Mouse (Mus musculus): ENCODE data around the gene As3mt. TPM values are rescaled to one million over a fixed set of nuclear protein-coding genes. Genes with fewer than 3 reads are reported as not detected.

Gene As3mt
- polyA plus RNA-seq, 1 experiment from 2014 or later = 30.3 TPM

GRCm38 (mm10) chr19:46679720-46680383 lies 27.4 kb upstream of the As3mt start:
- H3K36me3 ChIP-seq = no peaks in the 10 kb centered on the region
- 73% methylated on average over 12 of the region's 12 CpGs for WGBS
- H3K27me3 ChIP-seq (ENCODE audit: insufficient read depth, poor library complexity, severe bottlenecking) = no peaks in the 10 kb centered on the region
- H3K4me3 ChIP-seq = no peak overlapping the region
- H3K27ac ChIP-seq = no peak overlapping the region
- H3K4me1 ChIP-seq (replicated peaks) = no peaks in the 10 kb centered on the region
- DNase-seq (ENCODE audit: low spot score) = no peak
- H3K9me3 ChIP-seq = no peaks in the 10 kb centered on the region

- H3K36me3 ChIP-seq = 0 out of 2 replicates have a peak, but pooled peaks cover 10% of the 10 kb centered on the region
- DNase-seq (ENCODE audit: low spot score) = peak; percentile 88
- 3% methylated on average over 44 of the region's 44 CpGs for WGBS
- peak within 1 kb of the TSS; percentile 98 for H3K27ac ChIP-seq
- H3K9me3 ChIP-seq = no peaks in the 10 kb centered on the region
- no peaks in the 10 kb centered on the region for H3K27me3 ChIP-seq (ENCODE audit: insufficient read depth, poor library complexity, severe bottlenecking)
- peaks cover 13% of the 10 kb centered on the region for H3K4me1 ChIP-seq (replicated peaks)
- peak within 1 kb of the TSS; percentile 75 for H3K4me3 ChIP-seq
Observed at GRCm38 (mm10) chr19:46689460-46690372, 17.5 kb upstream of the As3mt start, which contains the start of gene Borcs7. Gene Borcs7 (plus strand): TSS chr19:46689906.

- Histone ChIP-seq H3K36me3 (peaks cover 15% of the 10 kb centered on the region; the same call in 1 of the 2 replicates), H3K9me3 (no peaks in the 10 kb centered on the region), H3K4me3 (peak overlapping the region; percentile 75), H3K4me1 (replicated peaks) (peaks cover 13% of the 10 kb centered on the region), H3K27me3 (ENCODE audit: insufficient read depth, poor library complexity, severe bottlenecking) (no peaks in the 10 kb centered on the region), H3K27ac (peak overlapping the region; percentile 98)
- 82% methylated on average over 11 of the region's 11 CpGs for WGBS
- DNase-seq (ENCODE audit: low spot score) = no peak
Observed at GRCm38 (mm10) chr19:46690387-46690786, 16.9 kb upstream of the As3mt start.

- 81% methylated on average over 2 of the region's 2 CpGs for WGBS
- no peaks in the 10 kb centered on the region for H3K27me3 ChIP-seq (ENCODE audit: insufficient read depth, poor library complexity, severe bottlenecking)
- peaks cover 13% of the 10 kb centered on the region for H3K4me1 ChIP-seq (replicated peaks)
- no peak overlapping the region for H3K27ac ChIP-seq
- H3K4me3 ChIP-seq = no peak overlapping the region
- peaks cover 20% of the 10 kb centered on the region for H3K36me3 ChIP-seq
- DNase-seq (ENCODE audit: low spot score) = no peak
- H3K9me3 ChIP-seq = no peaks in the 10 kb centered on the region
Observed at GRCm38 (mm10) chr19:46691078-46691477, 16.2 kb upstream of the As3mt start.

- no peaks in the 10 kb centered on the region for H3K9me3 ChIP-seq
- H3K27ac ChIP-seq = no peak overlapping the region
- WGBS = 88% methylated on average over 4 of the region's 4 CpGs
- H3K36me3 ChIP-seq = peaks cover 26% of the 10 kb centered on the region
- peaks cover 18% of the 10 kb centered on the region for H3K4me1 ChIP-seq (replicated peaks)
- no peak overlapping the region for H3K4me3 ChIP-seq
- DNase-seq (ENCODE audit: low spot score) = no peak
- no peaks in the 10 kb centered on the region for H3K27me3 ChIP-seq (ENCODE audit: insufficient read depth, poor library complexity, severe bottlenecking)
Observed at GRCm38 (mm10) chr19:46693146-46693545, 14.1 kb upstream of the As3mt start.

GRCm38 (mm10) chr19:46696482-46696881 lies 10.8 kb upstream of the As3mt start:
- Histone ChIP-seq H3K27me3 (ENCODE audit: insufficient read depth, poor library complexity, severe bottlenecking) (no peaks in the 10 kb centered on the region), H3K27ac (no peak overlapping the region)
- WGBS = 94% methylated on average over 8 of the region's 8 CpGs

GRCm38 (mm10) chr19:46696943-46697342 lies 10.3 kb upstream of the As3mt start:
- H3K4me1 ChIP-seq (replicated peaks) = peaks cover 8% of the 10 kb centered on the region; the same call in 1 of the 2 replicates
- H3K27me3 ChIP-seq (ENCODE audit: insufficient read depth, poor library complexity, severe bottlenecking) = no peaks in the 10 kb centered on the region
- H3K9me3 ChIP-seq = no peaks in the 10 kb centered on the region
- no peak overlapping the region for H3K4me3 ChIP-seq
- H3K27ac ChIP-seq = no peak overlapping the region
- peaks cover 41% of the 10 kb centered on the region for H3K36me3 ChIP-seq
- no peak for DNase-seq (ENCODE audit: low spot score)
- WGBS = 91% methylated on average over 7 of the region's 7 CpGs

More at GRCm38 (mm10) chr19:46696482-46696881, 10.8 kb upstream of the As3mt start:
- H3K9me3 ChIP-seq = no peaks in the 10 kb centered on the region
- H3K4me3 ChIP-seq = no peak overlapping the region
- peaks cover 8% of the 10 kb centered on the region; the same call in 1 of the 2 replicates for H3K4me1 ChIP-seq (replicated peaks)
- DNase-seq (ENCODE audit: low spot score) = no peak
- peaks cover 37% of the 10 kb centered on the region for H3K36me3 ChIP-seq

- Histone ChIP-seq H3K27ac (no peak overlapping the region), H3K27me3 (ENCODE audit: insufficient read depth, poor library complexity, severe bottlenecking) (no peaks in the 10 kb centered on the region), H3K4me1 (replicated peaks) (peaks cover 8% of the 10 kb centered on the region; the same call in 1 of the 2 replicates), H3K9me3 (no peaks in the 10 kb centered on the region), H3K4me3 (no peak overlapping the region), H3K36me3 (peaks cover 44% of the 10 kb centered on the region)
- 49% methylated on average over 19 of the region's 19 CpGs for WGBS
- no peak for DNase-seq (ENCODE audit: low spot score)
Observed at GRCm38 (mm10) chr19:46697840-46698517, 9.3 kb upstream of the As3mt start.

GRCm38 (mm10) chr19:46699011-46699481 lies 8.2 kb upstream of the As3mt start:
- H3K27ac ChIP-seq = no peak overlapping the region
- peaks cover 8% of the 10 kb centered on the region; the same call in 1 of the 2 replicates for H3K4me1 ChIP-seq (replicated peaks)
- 77% methylated on average over 10 of the region's 10 CpGs for WGBS
- no peak for DNase-seq (ENCODE audit: low spot score)
- H3K4me3 ChIP-seq = no peak overlapping the region
- no peaks in the 10 kb centered on the region for H3K27me3 ChIP-seq (ENCODE audit: insufficient read depth, poor library complexity, severe bottlenecking)
- H3K36me3 ChIP-seq = peaks cover 40% of the 10 kb centered on the region
- H3K9me3 ChIP-seq = no peaks in the 10 kb centered on the region

GRCm38 (mm10) chr19:46701156-46701555 lies 6.1 kb upstream of the As3mt start:
- Histone ChIP-seq H3K36me3 (peaks cover 23% of the 10 kb centered on the region), H3K9me3 (no peaks in the 10 kb centered on the region), H3K27me3 (ENCODE audit: insufficient read depth, poor library complexity, severe bottlenecking) (no peaks in the 10 kb centered on the region), H3K27ac (no peak overlapping the region), H3K4me3 (no peak overlapping the region), H3K4me1 (replicated peaks) (peaks cover 8% of the 10 kb centered on the region; the same call in 1 of the 2 replicates)
- WGBS = 90% methylated on average over 9 of the region's 9 CpGs
- DNase-seq (ENCODE audit: low spot score) = no peak

- peaks cover 14% of the 10 kb centered on the region for H3K36me3 ChIP-seq
- H3K4me1 ChIP-seq (replicated peaks) = peaks cover 20% of the 10 kb centered on the region
- H3K27me3 ChIP-seq (ENCODE audit: insufficient read depth, poor library complexity, severe bottlenecking) = no peaks in the 10 kb centered on the region
- 71% methylated on average over 7 of the region's 7 CpGs for whole genome bisulfite sequencing
- H3K4me3 ChIP-seq = no peak overlapping the region
- H3K27ac ChIP-seq = no peak overlapping the region
- no peaks in the 10 kb centered on the region for H3K9me3 ChIP-seq
- DNase-seq (ENCODE audit: low spot score) = no peak
Observed at GRCm38 (mm10) chr19:46705779-46706495, 1.3 kb upstream of the As3mt start.
